Mouse (Mus musculus): ENCODE data around the gene Rps27a. TPM values are rescaled to one million over a fixed set of nuclear protein-coding genes. Genes with fewer than 3 reads are reported as not detected.

The Rps27a gene
- 1,209 and 1,412 TPM in 2 replicates for polyA plus RNA-seq (2015; fragmentation: Nextera tagmentation; extraction: Ambion mirVana)

GRCm38 (mm10) chr11:29547752-29548503 is at the start of gene Rps27a, which contains the start of gene Clhc1:
Rps27a (minus strand) TSS chr11:29548109.
Clhc1 (plus strand) TSS chr11:29547950.
- Histone ChIP-seq H3K9me3 (replicated peaks; ENCODE audit: low read length) (no peaks in the 10 kb centered on the region), H3K4me2 (ENCODE audit: low read length) (peak within 1 kb of the TSS; percentile 73), H3K4me1 (replicated peaks; ENCODE audit: insufficient read depth, low read length) (peaks cover 9% of the 10 kb centered on the region; the same call in 1 of the 2 replicates), H3K27me3 (ENCODE audit: insufficient read depth, low read length) (no peaks in the 10 kb centered on the region), H3K9ac (ENCODE audit: low read depth, low read length) (peak within 1 kb of the TSS; percentile 85), H3K27ac (peak within 1 kb of the TSS; percentile 86), H3K36me3 (ENCODE audit: insufficient read depth, low read length) (peaks cover 3% of the 10 kb centered on the region; the same call in 1 of the 2 replicates), H3K4me3 (replicated peaks; ENCODE audit: low read depth, low read length) (peak within 1 kb of the TSS; percentile 86)
- WGBS, result under 1% methylated on average over 46 of the region's 46 CpGs
- ATAC-seq (replicated peaks; ENCODE audit: low FRiP score, low read depth), result peak; percentile 98
- peak; percentile 16; the same call in 1 of the 2 replicates for TF ChIP-seq CTCF (IDR thresholded peaks at IDR 0.05; ENCODE audit: low read depth)
- DNase-seq (ENCODE audit: low spot score), result peak; percentile 96

GRCm38 (mm10) chr11:29597159-29597558 is 49.2 kb upstream of the Rps27a start:
- H3K27me3 ChIP-seq (ENCODE audit: insufficient read depth, low read length), result no peaks in the 10 kb centered on the region
- no peaks in the 10 kb centered on the region for H3K4me1 ChIP-seq (replicated peaks; ENCODE audit: insufficient read depth, low read length)
- no peak overlapping the region for H3K4me2 ChIP-seq (ENCODE audit: low read length)
- DNase-seq (ENCODE audit: low spot score), result no peak
- no peak for ATAC-seq (replicated peaks; ENCODE audit: low FRiP score, low read depth)
- no peak overlapping the region for H3K9ac ChIP-seq (ENCODE audit: low read depth, low read length)
- no peak overlapping the region for H3K4me3 ChIP-seq (replicated peaks; ENCODE audit: low read depth, low read length)
- H3K27ac ChIP-seq, result no peak overlapping the region
- H3K9me3 ChIP-seq (replicated peaks; ENCODE audit: low read length), result no peaks in the 10 kb centered on the region
- no peak for TF ChIP-seq CTCF (IDR thresholded peaks at IDR 0.05; ENCODE audit: low read depth)
- H3K36me3 ChIP-seq (ENCODE audit: insufficient read depth, low read length), result no peaks in the 10 kb centered on the region

- ATAC-seq (replicated peaks; ENCODE audit: low FRiP score, low read depth) (no peak), DNase-seq (ENCODE audit: low spot score) (no peak)
- TF ChIP-seq CTCF (IDR thresholded peaks at IDR 0.05; ENCODE audit: low read depth), result no peak
- no peaks in the 10 kb centered on the region for H3K9me3 ChIP-seq (replicated peaks; ENCODE audit: low read length)
- H3K27me3 ChIP-seq (ENCODE audit: insufficient read depth, low read length), result no peaks in the 10 kb centered on the region
- H3K27ac ChIP-seq, result no peak overlapping the region
- no peak overlapping the region for H3K4me2 ChIP-seq (ENCODE audit: low read length)
- H3K4me3 ChIP-seq (replicated peaks; ENCODE audit: low read depth, low read length), result no peak overlapping the region
- no peak overlapping the region for H3K9ac ChIP-seq (ENCODE audit: low read depth, low read length)
- no peaks in the 10 kb centered on the region for H3K4me1 ChIP-seq (replicated peaks; ENCODE audit: insufficient read depth, low read length)
- H3K36me3 ChIP-seq (ENCODE audit: insufficient read depth, low read length), result no peaks in the 10 kb centered on the region
These were observed 47.3 kb upstream of the Rps27a start for GRCm38 (mm10) chr11:29595217-29595616.

- H3K27ac ChIP-seq, result no peak overlapping the region
- no peak for ATAC-seq (replicated peaks; ENCODE audit: low FRiP score, low read depth)
- no peak overlapping the region for H3K9ac ChIP-seq (ENCODE audit: low read depth, low read length)
- H3K9me3 ChIP-seq (replicated peaks; ENCODE audit: low read length), result no peaks in the 10 kb centered on the region
- no peaks in the 10 kb centered on the region for H3K4me1 ChIP-seq (replicated peaks; ENCODE audit: insufficient read depth, low read length)
- no peak overlapping the region for H3K4me2 ChIP-seq (ENCODE audit: low read length)
- no peaks in the 10 kb centered on the region for H3K27me3 ChIP-seq (ENCODE audit: insufficient read depth, low read length)
- no peak for DNase-seq (ENCODE audit: low spot score)
- no peak overlapping the region for H3K4me3 ChIP-seq (replicated peaks; ENCODE audit: low read depth, low read length)
- TF ChIP-seq CTCF (IDR thresholded peaks at IDR 0.05; ENCODE audit: low read depth), result peak; percentile 57
- H3K36me3 ChIP-seq (ENCODE audit: insufficient read depth, low read length), result no peaks in the 10 kb centered on the region
These were observed 31.7 kb upstream of the Rps27a start for GRCm38 (mm10) chr11:29579610-29580009.

- no peak overlapping the region for H3K4me3 ChIP-seq (replicated peaks; ENCODE audit: low read depth, low read length)
- DNase-seq (ENCODE audit: low spot score), result no peak
- no peaks in the 10 kb centered on the region for H3K9me3 ChIP-seq (replicated peaks; ENCODE audit: low read length)
- TF ChIP-seq CTCF (IDR thresholded peaks at IDR 0.05; ENCODE audit: low read depth), result no peak
- no peak overlapping the region for H3K9ac ChIP-seq (ENCODE audit: low read depth, low read length)
- H3K4me1 ChIP-seq (replicated peaks; ENCODE audit: insufficient read depth, low read length), result no peaks in the 10 kb centered on the region
- no peaks in the 10 kb centered on the region for H3K27me3 ChIP-seq (ENCODE audit: insufficient read depth, low read length)
- no peak for ATAC-seq (replicated peaks; ENCODE audit: low FRiP score, low read depth)
- no peak overlapping the region for H3K27ac ChIP-seq
- no peaks in the 10 kb centered on the region for H3K36me3 ChIP-seq (ENCODE audit: insufficient read depth, low read length)
- no peak overlapping the region for H3K4me2 ChIP-seq (ENCODE audit: low read length)
- WGBS, result 76% methylated on average over 2 of the region's 2 CpGs
These were observed 24.7 kb upstream of the Rps27a start for GRCm38 (mm10) chr11:29572656-29573055.

GRCm38 (mm10) chr11:29571536-29571935 is 23.6 kb upstream of the Rps27a start:
- Histone ChIP-seq H3K4me3 (replicated peaks; ENCODE audit: low read depth, low read length) (no peak overlapping the region), H3K27ac (no peak overlapping the region), H3K9me3 (replicated peaks; ENCODE audit: low read length) (no peaks in the 10 kb centered on the region), H3K36me3 (ENCODE audit: insufficient read depth, low read length) (no peaks in the 10 kb centered on the region), H3K27me3 (ENCODE audit: insufficient read depth, low read length) (no peaks in the 10 kb centered on the region), H3K9ac (ENCODE audit: low read depth, low read length) (no peak overlapping the region), H3K4me2 (ENCODE audit: low read length) (no peak overlapping the region), H3K4me1 (replicated peaks; ENCODE audit: insufficient read depth, low read length) (no peaks in the 10 kb centered on the region)
- WGBS, result 63% methylated on average over 3 of the region's 3 CpGs
- no peak for DNase-seq (ENCODE audit: low spot score)
- no peak for TF ChIP-seq CTCF (IDR thresholded peaks at IDR 0.05; ENCODE audit: low read depth)
- no peak for ATAC-seq (replicated peaks; ENCODE audit: low FRiP score, low read depth)

Data from kidney, postnatal 0 days (tissue).